Mouse (Mus musculus): ENCODE measurements around the gene Lmo2. TPM values are rescaled to one million over a fixed set of nuclear protein-coding genes. Genes with fewer than 3 reads are reported as not detected.

The Lmo2 gene
- total and polyA plus RNA-seq, 2 experiments: 3.8 to 4.5 TPM

- H3K27me3 ChIP-seq (ENCODE audit: control insufficient read depth, insufficient read depth, low read length): no peaks in the 10 kb centered on the region
- peak within 1 kb of the TSS; percentile 92 for H3K9ac ChIP-seq (ENCODE audit: low read depth, low read length)
- TF ChIP-seq CTCF (IDR thresholded peaks at IDR 0.05; ENCODE audit: low read depth, low read length) (peak; percentile 48; the same call in 1 of the 2 replicates), POLR2A (IDR thresholded peaks at IDR 0.05; ENCODE audit: extremely low read depth, insufficient read depth, low read length) (peak; percentile 91)
- DNase-seq (ENCODE audit: extremely low read depth, low read depth, low spot score): peak; percentile 51
- H3K36me3 ChIP-seq (ENCODE audit: control insufficient read depth, insufficient read depth, low read length): peaks cover 13% of the 10 kb centered on the region
- WGBS: 2% methylated on average over 44 of the region's 44 CpGs
- peak within 1 kb of the TSS; percentile 98 for H3K4me3 ChIP-seq (ENCODE audit: insufficient read depth, low read depth, low read length)
- H3K4me1 ChIP-seq (ENCODE audit: control insufficient read depth, insufficient read depth, low read length): peaks cover 8% of the 10 kb centered on the region
- H3K79me2 ChIP-seq (ENCODE audit: control insufficient read depth, insufficient read depth, low read length): peaks cover 14% of the 10 kb centered on the region
- peak within 1 kb of the TSS; percentile 99 for H3K27ac ChIP-seq (replicated peaks; ENCODE audit: insufficient read depth, low read depth, low read length)
Measured at GRCm38 (mm10) chr2:104027458-104028138, 69.8 kb downstream of the Lmo2 start, which contains the start of gene Fbxo3. Gene Fbxo3 (plus strand): TSS chr2:104027721.

- Histone ChIP-seq H3K4me3 (ENCODE audit: insufficient read depth, low read depth, low read length) (peak within 1 kb of the TSS; percentile 98), H3K36me3 (ENCODE audit: control insufficient read depth, insufficient read depth, low read length) (peaks cover 15% of the 10 kb centered on the region), H3K27me3 (ENCODE audit: control insufficient read depth, insufficient read depth, low read length) (no peaks in the 10 kb centered on the region), H3K4me1 (ENCODE audit: control insufficient read depth, insufficient read depth, low read length) (peaks cover 8% of the 10 kb centered on the region), H3K27ac (replicated peaks; ENCODE audit: insufficient read depth, low read depth, low read length) (peak within 1 kb of the TSS; percentile 99), H3K9ac (ENCODE audit: low read depth, low read length) (peak within 1 kb of the TSS; percentile 92), H3K79me2 (ENCODE audit: control insufficient read depth, insufficient read depth, low read length) (peaks cover 14% of the 10 kb centered on the region)
- peak; percentile 48 for DNase-seq (ENCODE audit: extremely low read depth, low read depth, low spot score)
- under 1% methylated on average over 32 of the region's 32 CpGs for WGBS
- TF ChIP-seq CTCF (IDR thresholded peaks at IDR 0.05; ENCODE audit: low read depth, low read length) (no peak), POLR2A (IDR thresholded peaks at IDR 0.05; ENCODE audit: extremely low read depth, insufficient read depth, low read length) (no peak)
Measured at GRCm38 (mm10) chr2:104028139-104028723, 70.4 kb downstream of the Lmo2 start, which contains the start of gene 4931422A03Rik. Gene 4931422A03Rik (minus strand): TSS chr2:104028361.

- Histone ChIP-seq H3K4me3 (ENCODE audit: insufficient read depth, low read depth, low read length) (peak overlapping the region; percentile 98), H3K27me3 (ENCODE audit: control insufficient read depth, insufficient read depth, low read length) (no peaks in the 10 kb centered on the region), H3K79me2 (ENCODE audit: control insufficient read depth, insufficient read depth, low read length) (peaks cover 14% of the 10 kb centered on the region), H3K9ac (ENCODE audit: low read depth, low read length) (peak overlapping the region; percentile 48; the same call in 1 of the 2 replicates), H3K27ac (replicated peaks; ENCODE audit: insufficient read depth, low read depth, low read length) (peak overlapping the region; percentile 99), H3K4me1 (ENCODE audit: control insufficient read depth, insufficient read depth, low read length) (peaks cover 8% of the 10 kb centered on the region), H3K36me3 (ENCODE audit: control insufficient read depth, insufficient read depth, low read length) (peaks cover 20% of the 10 kb centered on the region)
- TF ChIP-seq CTCF (IDR thresholded peaks at IDR 0.05; ENCODE audit: low read depth, low read length): no peak
- TF ChIP-seq POLR2A (IDR thresholded peaks at IDR 0.05; ENCODE audit: extremely low read depth, insufficient read depth, low read length): no peak
- whole genome bisulfite sequencing: 13% methylated on average over 2 of the region's 2 CpGs
- peak; percentile 72 for DNase-seq (ENCODE audit: extremely low read depth, low read depth, low spot score)
Measured at GRCm38 (mm10) chr2:104029074-104029473, 71.3 kb downstream of the Lmo2 start.

- 35% methylated on average over 3 of the region's 3 CpGs for WGBS
- Histone ChIP-seq H3K4me3 (ENCODE audit: insufficient read depth, low read depth, low read length) (no peak overlapping the region), H3K27ac (replicated peaks; ENCODE audit: insufficient read depth, low read depth, low read length) (no peak overlapping the region; the same call in 1 of the 2 replicates), H3K4me1 (ENCODE audit: control insufficient read depth, insufficient read depth, low read length) (peaks cover 11% of the 10 kb centered on the region), H3K36me3 (ENCODE audit: control insufficient read depth, insufficient read depth, low read length) (peaks cover 27% of the 10 kb centered on the region), H3K79me2 (ENCODE audit: control insufficient read depth, insufficient read depth, low read length) (peaks cover 14% of the 10 kb centered on the region), H3K9ac (ENCODE audit: low read depth, low read length) (no peak overlapping the region), H3K27me3 (ENCODE audit: control insufficient read depth, insufficient read depth, low read length) (no peaks in the 10 kb centered on the region)
- peak; percentile 58 for DNase-seq (ENCODE audit: extremely low read depth, low read depth, low spot score)
- no peak for TF ChIP-seq POLR2A (IDR thresholded peaks at IDR 0.05; ENCODE audit: extremely low read depth, insufficient read depth, low read length)
- TF ChIP-seq CTCF (IDR thresholded peaks at IDR 0.05; ENCODE audit: low read depth, low read length): no peak
Measured at GRCm38 (mm10) chr2:104030381-104030780, 72.6 kb downstream of the Lmo2 start.

Other genes starting within 250 kb of the Lmo2 start
- 8.8 and 8.9 TPM in 2 replicates for gene Nat10, start 196.7 kb upstream of the Lmo2 start, total RNA-seq (2014; rRNA removed)
- gene Nat10, start 196.7 kb upstream of the Lmo2 start, polyA plus RNA-seq (2012; rRNA removed): 16.3 and 28.7 TPM in 2 replicates
- 170 and 201 TPM in 2 replicates for gene Caprin1, start 160.3 kb upstream of the Lmo2 start, total RNA-seq (2014; rRNA removed)
- 90.7 and 97.3 TPM in 2 replicates for gene Caprin1, start 160.3 kb upstream of the Lmo2 start, polyA plus RNA-seq (2012; rRNA removed)
- 93.9 and 95.9 TPM in 2 replicates for gene Fbxo3, start 69.7 kb downstream of the Lmo2 start, total RNA-seq (2014; rRNA removed)
- gene Fbxo3, start 69.7 kb downstream of the Lmo2 start, polyA plus RNA-seq (2012; rRNA removed): 32.5 and 32.7 TPM in 2 replicates
- gene 4931422A03Rik, start 70.4 kb downstream of the Lmo2 start, total RNA-seq (2014; rRNA removed): not detected in 2 replicates
- gene 4931422A03Rik, start 70.4 kb downstream of the Lmo2 start, polyA plus RNA-seq (2012; rRNA removed): not detected in 2 replicates
- 0.40 and 0.65 TPM in 2 replicates for gene Gm10912, start 107.8 kb downstream of the Lmo2 start, total RNA-seq (2014; rRNA removed)
- gene Gm10912, start 107.8 kb downstream of the Lmo2 start, polyA plus RNA-seq (2012; rRNA removed): 0.11 TPM in 1 of 2 replicates, not detected in the other
- not detected in 2 replicates for gene Gm10799, start 110.6 kb downstream of the Lmo2 start, total RNA-seq (2014; rRNA removed)
- not detected in 2 replicates for gene Gm10799, start 110.6 kb downstream of the Lmo2 start, polyA plus RNA-seq (2012; rRNA removed)
- gene Cd59b, start 111.9 kb downstream of the Lmo2 start, total RNA-seq (2014; rRNA removed): 9.5 and 20.7 TPM in 2 replicates
- 17.7 and 28.1 TPM in 2 replicates for gene Cd59b, start 111.9 kb downstream of the Lmo2 start, polyA plus RNA-seq (2012; rRNA removed)
- 62.5 and 69.5 TPM in 2 replicates for gene Cd59a, start 137.8 kb downstream of the Lmo2 start, total RNA-seq (2014; rRNA removed)
- gene Cd59a, start 137.8 kb downstream of the Lmo2 start, polyA plus RNA-seq (2012; rRNA removed): 28.6 and 39.5 TPM in 2 replicates
- gene A930018P22Rik, start 164.8 kb downstream of the Lmo2 start, total RNA-seq (2014; rRNA removed): 0.18 TPM in 1 of 2 replicates, not detected in the other
- gene A930018P22Rik, start 164.8 kb downstream of the Lmo2 start, polyA plus RNA-seq (2012; rRNA removed): 0.26 and 0.35 TPM in 2 replicates